Mouse (Mus musculus): ENCODE data around the gene Polr1a. TPM values are rescaled to one million over a fixed set of nuclear protein-coding genes. Genes with fewer than 3 reads are reported as not detected.
"Not testable (repeated sequence)": the region's sequence is repeated elsewhere in the genome, so short reads cannot be mapped to it uniquely, and the experiment has no call there.

The Polr1a gene
- polyA plus RNA-seq, 1 experiment from 2014 or later, result 27.6 TPM

GRCm38 (mm10) chr6:71909840-71910239 is 987 bp downstream of the Polr1a start:
- 68% methylated on average over 6 of the region's 6 CpGs for WGBS
- H3K9ac ChIP-seq (replicated peaks; ENCODE audit: low read depth, low read length), result no peak overlapping the region

GRCm38 (mm10) chr6:71911686-71912450 is 3.0 kb downstream of the Polr1a start:
- no peaks in the 10 kb centered on the region for H3K27me3 ChIP-seq (ENCODE audit: control insufficient read depth, insufficient read depth, low read length)
- no peak for ATAC-seq (ENCODE audit: insufficient number of reproducible peaks, insufficient read depth, low FRiP score, low read depth)
- no peak overlapping the region for H3K4me3 ChIP-seq (ENCODE audit: low read depth, low read length)
- H3K9ac ChIP-seq (replicated peaks; ENCODE audit: low read depth, low read length), result no peak overlapping the region
- H3K27ac ChIP-seq (ENCODE audit: low read length), result no peak overlapping the region
- H3K4me2 ChIP-seq (replicated peaks; ENCODE audit: low read depth, low read length), result no peak overlapping the region
- H3K36me3 ChIP-seq (ENCODE audit: control insufficient read depth, insufficient read depth, low read length), result peaks cover 24% of the 10 kb centered on the region
- 60% methylated on average over 5 of the region's 5 CpGs for WGBS
- H3K9me3 ChIP-seq (ENCODE audit: control insufficient read depth, low read depth, low read length), result no peaks in the 10 kb centered on the region
- peaks cover 9% of the 10 kb centered on the region; the same call in 1 of the 2 replicates for H3K4me1 ChIP-seq (ENCODE audit: control insufficient read depth, insufficient read depth, low read length)

More at GRCm38 (mm10) chr6:71909840-71910239, 987 bp downstream of the Polr1a start:
- H3K9me3 ChIP-seq (ENCODE audit: control insufficient read depth, low read depth, low read length), result no peaks in the 10 kb centered on the region
- ATAC-seq (ENCODE audit: insufficient number of reproducible peaks, insufficient read depth, low FRiP score, low read depth), result no peak
- H3K4me1 ChIP-seq (ENCODE audit: control insufficient read depth, insufficient read depth, low read length), result peaks cover 10% of the 10 kb centered on the region; the same call in 1 of the 2 replicates
- H3K36me3 ChIP-seq (ENCODE audit: control insufficient read depth, insufficient read depth, low read length), result peaks cover 23% of the 10 kb centered on the region
- peak overlapping the region; percentile 47 for H3K4me2 ChIP-seq (replicated peaks; ENCODE audit: low read depth, low read length)
- H3K27ac ChIP-seq (ENCODE audit: low read length), result no peak overlapping the region
- H3K4me3 ChIP-seq (ENCODE audit: low read depth, low read length), result peak overlapping the region; percentile 87
- H3K27me3 ChIP-seq (ENCODE audit: control insufficient read depth, insufficient read depth, low read length), result no peaks in the 10 kb centered on the region

GRCm38 (mm10) chr6:71920752-71921151 is 11.9 kb downstream of the Polr1a start:
- no peaks in the 10 kb centered on the region for H3K27me3 ChIP-seq (ENCODE audit: control insufficient read depth, insufficient read depth, low read length)
- H3K9me3 ChIP-seq (ENCODE audit: control insufficient read depth, low read depth, low read length), result no peaks in the 10 kb centered on the region
- no peaks in the 10 kb centered on the region for H3K4me1 ChIP-seq (ENCODE audit: control insufficient read depth, insufficient read depth, low read length)
- no peak overlapping the region for H3K4me3 ChIP-seq (ENCODE audit: low read depth, low read length)
- no peak overlapping the region for H3K4me2 ChIP-seq (replicated peaks; ENCODE audit: low read depth, low read length)
- no peak for ATAC-seq (ENCODE audit: insufficient number of reproducible peaks, insufficient read depth, low FRiP score, low read depth)
- no peak overlapping the region for H3K27ac ChIP-seq (ENCODE audit: low read length)
- peaks cover 58% of the 10 kb centered on the region for H3K36me3 ChIP-seq (ENCODE audit: control insufficient read depth, insufficient read depth, low read length)
- WGBS, result 96% methylated on average over 7 of the region's 7 CpGs
- H3K9ac ChIP-seq (replicated peaks; ENCODE audit: low read depth, low read length), result no peak overlapping the region

DNA sequence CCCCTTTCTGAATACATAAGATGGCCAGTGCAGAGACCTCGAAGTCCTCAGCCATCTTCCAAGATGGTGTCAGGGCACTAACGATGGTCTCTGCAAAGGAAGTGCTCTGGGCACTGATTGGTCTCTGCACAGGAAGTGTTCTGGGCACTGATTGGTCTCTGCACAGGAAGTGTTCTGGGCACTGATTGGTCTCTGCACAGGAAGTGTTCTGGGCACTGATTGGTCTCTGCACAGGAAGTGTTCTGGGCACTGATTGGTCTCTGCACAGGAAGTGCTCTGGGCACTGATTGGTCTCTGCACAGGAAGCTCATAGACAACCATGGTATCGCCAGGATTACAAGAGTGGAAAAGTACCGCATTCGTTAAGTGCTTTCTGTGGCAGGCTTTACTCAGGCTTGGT is 16.4 kb downstream of the Polr1a start:
- H3K4me2 ChIP-seq (replicated peaks; ENCODE audit: low read depth, low read length); H3K9me3 ChIP-seq (ENCODE audit: control insufficient read depth, low read depth, low read length); H3K27ac ChIP-seq (ENCODE audit: low read length); H3K9ac ChIP-seq (replicated peaks; ENCODE audit: low read depth, low read length); H3K27me3 ChIP-seq (ENCODE audit: control insufficient read depth, insufficient read depth, low read length); ATAC-seq (ENCODE audit: insufficient number of reproducible peaks, insufficient read depth, low FRiP score, low read depth); H3K4me1 ChIP-seq (ENCODE audit: control insufficient read depth, insufficient read depth, low read length); H3K4me3 ChIP-seq (ENCODE audit: low read depth, low read length): not testable (repeated sequence)
- peaks cover 53% of the 10 kb centered on the region for H3K36me3 ChIP-seq (ENCODE audit: control insufficient read depth, insufficient read depth, low read length)
- 89% methylated on average over 5 of the region's 5 CpGs for WGBS

GRCm38 (mm10) chr6:71927911-71928310 is 19.1 kb downstream of the Polr1a start:
- H3K4me1 ChIP-seq (ENCODE audit: control insufficient read depth, insufficient read depth, low read length), result no peaks in the 10 kb centered on the region
- no peak overlapping the region for H3K4me2 ChIP-seq (replicated peaks; ENCODE audit: low read depth, low read length)
- ATAC-seq (ENCODE audit: insufficient number of reproducible peaks, insufficient read depth, low FRiP score, low read depth), result no peak
- H3K27ac ChIP-seq (ENCODE audit: low read length), result no peak overlapping the region
- no peak overlapping the region for H3K4me3 ChIP-seq (ENCODE audit: low read depth, low read length)
- no peaks in the 10 kb centered on the region for H3K27me3 ChIP-seq (ENCODE audit: control insufficient read depth, insufficient read depth, low read length)
- H3K9ac ChIP-seq (replicated peaks; ENCODE audit: low read depth, low read length), result no peak overlapping the region
- H3K36me3 ChIP-seq (ENCODE audit: control insufficient read depth, insufficient read depth, low read length), result peaks cover 66% of the 10 kb centered on the region
- no peaks in the 10 kb centered on the region for H3K9me3 ChIP-seq (ENCODE audit: control insufficient read depth, low read depth, low read length)

DNA sequence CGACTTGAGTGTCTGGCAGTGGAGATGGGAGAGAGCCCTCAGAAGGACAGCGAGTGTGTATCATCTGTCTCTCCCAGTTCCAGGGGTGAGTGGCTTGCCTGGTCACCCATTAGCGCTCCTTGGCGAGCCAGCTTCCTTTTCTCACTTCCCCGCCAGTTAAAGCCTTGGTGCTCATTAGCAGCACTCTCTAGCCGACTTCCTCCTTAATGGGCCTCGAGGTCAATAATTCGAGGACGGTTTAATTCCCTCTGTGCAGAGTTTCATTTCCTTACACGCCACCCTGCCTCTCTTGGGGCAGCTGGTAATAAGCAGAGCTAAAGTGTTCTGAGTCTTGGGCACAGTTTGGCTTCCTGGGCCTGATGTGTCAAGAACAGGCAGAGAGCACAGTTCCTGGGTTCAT is 21.2 kb downstream of the Polr1a start:
- Histone ChIP-seq H3K36me3 (ENCODE audit: control insufficient read depth, insufficient read depth, low read length) (peaks cover 59% of the 10 kb centered on the region), H3K4me3 (ENCODE audit: low read depth, low read length) (no peak overlapping the region), H3K4me2 (replicated peaks; ENCODE audit: low read depth, low read length) (no peak overlapping the region), H3K4me1 (ENCODE audit: control insufficient read depth, insufficient read depth, low read length) (0 out of 2 replicates have a peak, but pooled peaks cover 5% of the 10 kb centered on the region), H3K9me3 (ENCODE audit: control insufficient read depth, low read depth, low read length) (no peaks in the 10 kb centered on the region), H3K9ac (replicated peaks; ENCODE audit: low read depth, low read length) (no peak overlapping the region), H3K27me3 (ENCODE audit: control insufficient read depth, insufficient read depth, low read length) (no peaks in the 10 kb centered on the region), H3K27ac (ENCODE audit: low read length) (no peak overlapping the region)
- no peak for ATAC-seq (ENCODE audit: insufficient number of reproducible peaks, insufficient read depth, low FRiP score, low read depth)
- 87% methylated on average over 10 of the region's 10 CpGs for WGBS

GRCm38 (mm10) chr6:71930830-71931437 is 22.1 kb downstream of the Polr1a start:
- Histone ChIP-seq H3K27ac (ENCODE audit: low read length) (no peak overlapping the region), H3K4me3 (ENCODE audit: low read depth, low read length) (no peak overlapping the region), H3K4me2 (replicated peaks; ENCODE audit: low read depth, low read length) (no peak overlapping the region), H3K36me3 (ENCODE audit: control insufficient read depth, insufficient read depth, low read length) (peaks cover 63% of the 10 kb centered on the region), H3K27me3 (ENCODE audit: control insufficient read depth, insufficient read depth, low read length) (no peaks in the 10 kb centered on the region), H3K9ac (replicated peaks; ENCODE audit: low read depth, low read length) (no peak overlapping the region), H3K9me3 (ENCODE audit: control insufficient read depth, low read depth, low read length) (no peaks in the 10 kb centered on the region), H3K4me1 (ENCODE audit: control insufficient read depth, insufficient read depth, low read length) (0 out of 2 replicates have a peak, but pooled peaks cover 5% of the 10 kb centered on the region)
- no peak for ATAC-seq (ENCODE audit: insufficient number of reproducible peaks, insufficient read depth, low FRiP score, low read depth)
- WGBS, result 78% methylated on average over 12 of the region's 12 CpGs

GRCm38 (mm10) chr6:71932347-71932746 is 23.5 kb downstream of the Polr1a start:
- Histone ChIP-seq H3K27me3 (ENCODE audit: control insufficient read depth, insufficient read depth, low read length) (no peaks in the 10 kb centered on the region), H3K27ac (ENCODE audit: low read length) (no peak overlapping the region), H3K36me3 (ENCODE audit: control insufficient read depth, insufficient read depth, low read length) (peaks cover 67% of the 10 kb centered on the region), H3K4me1 (ENCODE audit: control insufficient read depth, insufficient read depth, low read length) (0 out of 2 replicates have a peak, but pooled peaks cover 5% of the 10 kb centered on the region), H3K4me3 (ENCODE audit: low read depth, low read length) (no peak overlapping the region), H3K9me3 (ENCODE audit: control insufficient read depth, low read depth, low read length) (no peaks in the 10 kb centered on the region), H3K4me2 (replicated peaks; ENCODE audit: low read depth, low read length) (no peak overlapping the region), H3K9ac (replicated peaks; ENCODE audit: low read depth, low read length) (no peak overlapping the region)
- WGBS, result 70% methylated on average over 5 of the region's 5 CpGs
- ATAC-seq (ENCODE audit: insufficient number of reproducible peaks, insufficient read depth, low FRiP score, low read depth), result no peak
